Mouse (Mus musculus) mouse embryonic stem cell (cell line): ENCODE data around the gene Olfr1215.
"Not testable (repeated sequence)": the region's sequence is repeated elsewhere in the genome, so short reads cannot be mapped to it uniquely, and the experiment has no call there.

ENCODE experiments used
- in situ Hi-C, 2 experiments: fragments of 300-500 bp; cut with MboI; formaldehyde crosslinking; loops; 1 replicate in 1 of 2; 3 replicates in 1 of 2; pipeline ENCODE4 v1.14.3; 2019 to 2020; ENCODE audit warnings: low sequenced_read_pairs in 2 of 2, low pct_unique_long_range_greater_than_20kb in 1 of 2, mixed read lengths in 1 of 2; ENCODE audit not compliant: unreplicated experiment in 1 of 2

The Olfr1215 gene

DNA sequence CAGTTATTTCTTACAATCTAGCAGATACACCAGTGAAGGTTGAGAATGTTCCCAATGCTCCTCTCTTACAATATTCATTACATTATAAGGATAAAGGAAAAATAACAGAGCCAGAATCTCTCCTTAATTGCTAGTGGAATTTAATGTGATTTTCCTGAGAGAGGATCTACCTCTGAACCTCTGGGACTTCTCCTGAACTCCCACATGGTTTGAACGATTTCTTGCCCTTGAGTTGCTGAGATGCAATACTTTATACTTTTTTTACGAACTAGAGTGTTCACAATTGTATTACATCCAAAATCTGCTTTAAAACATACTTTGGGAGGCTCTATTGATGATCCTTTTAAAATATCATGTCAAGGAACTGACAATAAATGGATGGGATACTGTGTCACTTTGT is at the start of gene Olfr1215:
Gene Olfr1215, minus strand, starts transcription at position 101 of the 400 bp plus-strand sequence.
- in situ Hi-C loops: no loop called here

DNA sequence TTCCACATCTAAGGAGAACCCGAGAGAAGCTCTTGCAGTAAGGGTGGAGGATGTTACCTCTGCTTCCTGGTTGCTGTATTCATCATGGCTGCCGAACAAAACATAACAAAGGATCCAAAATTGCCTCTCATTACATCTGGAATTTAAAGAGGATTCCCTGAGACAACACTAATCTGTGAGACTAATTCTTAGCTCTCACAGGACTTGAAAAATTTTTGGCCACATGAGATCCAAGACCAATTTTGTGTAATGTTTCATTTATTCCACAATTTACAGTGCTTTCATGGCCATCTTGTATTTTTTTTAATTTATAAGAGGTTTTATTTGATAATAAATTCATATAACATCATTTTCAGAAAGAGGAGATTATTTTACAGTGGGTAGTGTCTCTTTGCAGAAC is 25.2 kb upstream of the Olfr1215 start, which contains the start of gene Olfr1217:
Gene Olfr1217, minus strand, starts transcription at position 101 of the 400 bp plus-strand sequence.
- in situ Hi-C loops: no loop called here

DNA sequence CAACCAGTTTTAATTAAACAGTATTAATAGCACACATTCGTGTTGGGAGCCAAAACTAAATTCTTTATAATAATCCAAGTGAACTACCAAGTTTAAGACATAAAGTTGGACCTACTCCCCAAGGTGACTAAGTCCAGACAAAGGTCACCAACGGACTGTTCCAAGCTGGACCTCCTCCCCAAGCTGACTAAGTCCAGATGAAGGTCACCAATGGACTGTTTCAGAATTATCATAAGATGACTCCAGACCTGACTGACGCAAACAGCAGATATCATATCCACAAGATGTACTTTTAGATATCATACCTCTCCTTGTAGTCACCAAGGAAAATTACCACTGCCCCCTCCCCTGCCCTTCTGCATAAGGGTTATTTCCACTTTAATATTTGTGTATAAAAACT is 14.7 kb upstream of the Olfr1215 start:
- in situ Hi-C loops: not testable (repeated sequence)

DNA sequence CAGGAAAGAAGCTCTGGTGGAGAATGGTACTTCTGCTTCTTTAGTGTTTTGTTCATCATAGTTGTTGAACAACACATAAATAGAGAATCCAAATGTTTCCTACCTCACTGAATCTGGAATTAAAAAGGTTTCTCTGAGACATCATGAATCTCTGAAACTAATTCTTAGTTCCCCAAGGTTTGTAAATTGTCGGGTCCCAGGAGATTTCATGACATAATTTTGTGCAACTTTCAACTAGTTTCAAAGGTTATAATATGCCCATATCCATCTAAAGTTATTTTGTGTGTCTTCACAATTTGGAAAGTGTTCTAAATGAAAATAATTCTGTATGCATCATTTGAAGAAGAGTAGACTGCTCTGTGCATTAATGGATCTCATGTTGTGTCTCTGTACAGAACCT is 11.5 kb upstream of the Olfr1215 start, which contains the start of gene Olfr1216:
Gene Olfr1216, minus strand, starts transcription at position 101 of the 400 bp plus-strand sequence.
- in situ Hi-C loops: no loop called here

DNA sequence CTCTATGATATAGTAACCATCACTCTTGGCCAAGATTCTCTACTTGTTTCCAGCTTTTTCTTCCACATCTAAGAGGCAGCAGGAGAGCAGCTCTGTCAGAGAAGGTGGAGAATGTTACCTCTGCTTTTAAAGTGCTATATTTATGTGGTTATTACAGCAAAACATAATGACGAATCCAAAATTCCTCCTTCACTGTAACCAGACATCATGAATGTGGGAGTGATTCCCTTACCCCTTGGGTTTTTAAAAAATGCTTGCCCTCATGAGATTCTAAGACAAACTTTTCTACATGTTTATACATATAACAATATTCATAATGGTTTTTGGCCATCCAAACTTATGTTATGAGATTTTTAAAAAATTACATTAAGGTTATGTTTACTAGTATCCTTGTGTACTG is 14.2 kb downstream of the Olfr1215 start, which contains the start of gene Olfr1214:
Gene Olfr1214, minus strand, starts transcription at position 101 of the 400 bp plus-strand sequence.
- in situ Hi-C loops: no loop called here

DNA sequence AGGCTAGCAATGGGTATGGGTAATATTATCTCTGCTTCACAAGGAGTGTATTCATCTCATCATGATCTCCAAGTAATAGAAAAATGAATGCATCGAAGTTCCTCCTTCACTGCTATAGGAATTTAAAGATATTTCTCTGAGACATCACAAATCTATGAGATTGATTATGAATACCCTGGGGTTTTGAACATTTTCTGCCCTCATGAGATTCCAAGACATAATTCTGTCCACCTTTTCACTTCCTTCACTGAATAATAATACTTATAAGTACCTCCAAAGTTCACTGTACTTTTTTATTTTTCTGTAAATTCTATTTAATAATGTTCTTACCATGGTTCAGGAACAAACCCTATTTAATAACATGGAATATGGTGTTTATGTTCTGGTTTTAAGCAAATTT is 26.6 kb downstream of the Olfr1215 start, which contains the start of gene Gm13762:
Gene Gm13762, minus strand, starts transcription at position 101 of the 400 bp plus-strand sequence.
- in situ Hi-C loops: no loop called here

DNA sequence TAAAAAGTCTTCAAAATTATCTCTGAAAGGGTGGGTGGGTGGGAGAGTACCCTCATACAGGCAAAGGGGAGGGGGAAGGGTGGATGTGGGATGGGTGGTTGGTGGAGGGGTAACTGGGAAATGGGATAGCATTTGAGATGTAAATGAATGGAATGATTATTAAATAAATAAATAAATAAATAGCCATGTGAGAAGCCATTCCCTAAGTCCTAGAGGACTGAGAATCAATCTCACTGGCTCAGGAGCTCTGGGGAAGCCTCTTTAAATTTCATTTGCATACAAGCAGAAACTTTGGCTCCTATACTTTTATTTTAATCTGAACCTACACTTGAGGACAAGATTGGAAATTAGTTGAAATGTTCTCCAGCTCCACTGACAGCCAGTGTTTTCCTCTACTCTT is 53.1 kb downstream of the Olfr1215 start, which contains the start of gene Olfr1212:
Gene Olfr1212, plus strand, starts transcription at position 301 of the 400 bp plus-strand sequence.
- in situ Hi-C loops: no loop called here
